Mouse (Mus musculus) testis, postnatal 14 days (tissue): ENCODE measurements around the gene Jmjd1c.
A peak's percentile ranks its signal among the peaks of the same experiment; 100 is the strongest.

Experiments
- DNase-seq: peaks from one replicate; pipeline ENCODE4 v3.0.0; 2021; ENCODE audit warnings: low spot score

Jmjd1c gene

GRCm38 (mm10) chr10:67071884-67072283, 24.0 kb upstream of the Jmjd1c start:
- DNase-seq: no peak

GRCm38 (mm10) chr10:67072600-67072999, 23.3 kb upstream of the Jmjd1c start:
- no peak for DNase-seq

DNA sequence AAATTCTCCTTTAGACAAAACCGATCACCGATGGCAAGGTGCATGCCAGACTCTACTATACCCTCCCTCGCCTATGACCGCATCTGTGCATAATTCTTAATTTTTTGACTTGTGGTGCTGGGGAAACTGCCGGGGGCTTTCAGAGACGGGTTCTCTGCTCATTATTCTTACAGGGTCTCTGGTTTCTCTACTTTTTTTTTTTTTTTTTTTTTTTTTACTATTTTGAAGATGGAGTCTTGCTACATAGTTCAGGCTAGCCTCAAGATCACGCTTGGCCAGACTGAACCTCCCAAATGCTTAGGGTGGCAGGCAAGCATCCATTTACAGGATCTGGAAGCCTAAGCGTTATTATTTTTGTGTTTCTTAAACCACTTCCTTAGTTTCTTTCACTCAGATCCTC, 22.3 kb upstream of the Jmjd1c start:
- no peak for DNase-seq

GRCm38 (mm10) chr10:67075931-67076878, 19.7 kb upstream of the Jmjd1c start:
- DNase-seq: no peak

DNA sequence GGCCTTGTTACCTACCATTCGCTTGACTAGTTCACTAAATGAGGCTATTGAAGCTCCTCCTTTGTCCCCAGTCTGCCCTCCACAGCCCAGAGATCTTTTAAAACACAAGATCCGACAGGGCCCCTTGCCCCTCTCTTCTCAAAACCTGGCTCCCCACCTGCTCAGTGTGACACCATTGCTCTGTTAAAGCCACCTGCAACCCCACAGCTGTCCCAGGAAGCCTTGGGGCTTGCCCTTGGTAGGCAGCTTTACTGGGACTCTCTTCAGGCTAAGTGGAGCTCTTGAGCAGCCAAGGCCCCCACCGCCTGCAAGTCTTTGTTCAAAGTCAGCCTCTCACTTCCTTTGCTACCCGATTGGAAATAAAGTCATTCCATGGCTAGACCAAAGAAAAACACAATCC, 16.9 kb upstream of the Jmjd1c start:
- DNase-seq: no peak

GRCm38 (mm10) chr10:67081206-67082007, 14.5 kb upstream of the Jmjd1c start:
- DNase-seq: no peak

DNA sequence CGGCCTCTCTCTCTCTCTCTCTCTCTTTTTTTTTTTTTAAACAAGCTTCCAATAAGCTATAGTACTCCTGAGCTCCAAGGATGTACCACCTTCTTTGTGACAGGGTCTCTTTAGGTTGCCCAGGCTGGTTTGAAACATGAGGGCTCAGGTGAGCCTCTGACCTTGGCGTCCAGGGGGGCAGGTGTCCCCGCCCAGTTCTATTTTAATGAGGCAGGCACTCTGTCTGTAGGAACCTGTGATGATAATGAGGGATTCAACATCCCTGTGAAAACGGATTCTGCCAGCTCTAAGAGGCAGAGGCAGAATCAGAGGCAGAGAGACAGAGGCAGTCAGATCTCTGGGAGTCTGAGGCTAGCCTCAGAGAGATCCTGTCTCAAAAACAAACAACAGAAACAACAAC, 13.4 kb upstream of the Jmjd1c start:
- DNase-seq: no peak

GRCm38 (mm10) chr10:67083446-67084166, 12.3 kb upstream of the Jmjd1c start:
- no peak for DNase-seq

DNA sequence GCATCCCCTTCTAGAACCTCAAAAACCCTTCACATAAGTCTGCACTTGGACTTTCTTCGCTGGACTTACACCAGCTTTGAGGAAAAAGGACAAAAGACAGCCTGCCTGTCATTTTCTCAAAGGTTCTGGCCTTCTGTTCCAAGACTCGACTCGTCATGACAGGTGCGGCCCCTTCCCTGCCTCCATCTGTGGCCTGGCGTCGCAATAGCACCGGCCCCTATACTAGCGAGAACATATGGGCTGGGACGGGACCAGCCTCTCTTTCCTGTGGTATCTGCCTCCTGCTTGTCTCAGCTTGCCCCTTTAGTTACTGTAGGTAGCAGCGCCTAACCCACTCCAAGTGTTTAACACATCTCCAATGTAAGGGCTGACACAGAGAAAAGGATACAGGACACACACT, 10.8 kb upstream of the Jmjd1c start:
- no peak for DNase-seq

DNA sequence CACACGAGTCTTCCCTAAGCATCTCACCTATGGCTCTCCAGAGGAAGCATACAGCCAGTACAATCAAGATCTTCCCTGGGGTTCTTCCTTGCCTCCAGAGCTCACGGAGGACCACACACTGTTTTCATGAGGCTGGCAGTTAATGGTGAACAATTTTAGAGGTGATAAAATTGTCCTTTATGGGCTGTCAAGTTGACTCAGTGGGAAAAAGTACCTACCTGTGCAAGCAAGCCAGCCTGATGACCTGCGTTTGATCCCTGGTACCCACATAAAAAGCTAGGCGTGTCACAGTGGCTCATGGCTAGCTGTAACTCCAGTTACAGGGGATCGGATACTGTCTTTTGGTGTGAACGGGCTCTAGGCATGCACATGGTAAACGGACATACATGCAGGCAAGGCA, 10.0 kb upstream of the Jmjd1c start:
- no peak for DNase-seq

DNA sequence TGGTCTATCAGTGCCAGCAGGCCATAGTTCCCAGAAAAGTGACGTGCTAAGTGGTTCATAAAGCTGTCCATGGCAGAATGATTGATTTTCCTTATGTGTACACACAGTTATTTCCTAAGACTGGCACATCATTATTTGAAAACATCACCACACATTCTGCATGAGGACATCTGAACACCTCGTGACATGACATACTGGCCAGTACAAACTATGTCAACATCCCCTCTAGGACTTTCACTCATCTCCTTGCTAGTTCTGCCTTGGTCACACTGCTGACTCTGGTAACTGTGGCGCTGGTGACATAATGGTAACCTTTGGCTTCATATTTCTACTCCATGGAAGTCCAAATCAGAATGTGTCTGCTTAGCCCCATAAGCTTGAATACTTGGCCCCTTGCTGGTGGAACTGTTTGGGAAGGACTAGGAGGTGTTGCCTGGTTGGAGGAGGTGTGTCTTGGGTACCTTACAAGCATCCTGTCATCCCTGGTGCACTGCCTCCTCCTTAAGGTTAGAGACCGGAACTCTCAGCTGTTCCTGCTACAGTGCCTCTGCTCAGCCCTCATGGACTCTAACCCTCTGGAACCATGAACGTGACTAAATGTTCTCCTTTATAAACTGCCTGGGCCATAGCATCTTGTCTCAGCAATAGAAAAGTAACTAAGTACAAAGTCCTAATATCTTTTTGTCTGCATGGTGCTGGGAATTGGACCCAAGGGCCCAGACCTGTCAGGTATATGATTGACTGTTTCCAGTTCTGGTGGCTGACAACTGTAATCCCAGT, 8.3 kb upstream of the Jmjd1c start:
- no peak for DNase-seq

DNA sequence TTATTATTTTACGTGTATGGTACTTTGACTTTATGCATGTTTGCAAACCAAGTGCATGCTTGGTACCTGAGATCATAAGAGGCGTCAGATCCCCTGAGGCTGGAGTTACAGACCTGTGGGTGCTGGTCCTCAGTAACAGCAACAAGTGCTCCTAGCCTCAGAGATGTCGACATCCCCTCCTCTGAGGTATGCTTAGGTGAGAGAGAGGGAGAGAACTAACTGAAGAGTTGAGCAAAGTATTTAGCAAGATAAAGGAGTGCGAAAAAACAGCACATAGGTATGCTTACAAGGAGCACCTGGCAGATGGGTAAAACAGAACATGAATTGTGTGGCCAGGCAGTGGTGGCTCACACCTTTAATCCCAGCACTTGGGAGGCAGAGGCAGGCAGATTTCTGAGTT, 5.3 kb upstream of the Jmjd1c start:
- no peak for DNase-seq

GRCm38 (mm10) chr10:67094922-67095321, 1.0 kb upstream of the Jmjd1c start:
- DNase-seq: no peak

GRCm38 (mm10) chr10:67096621-67097436, 904 bp downstream of the Jmjd1c start, which contains the start of gene Reep3:
TSS of gene Reep3 (minus strand) at chr10:67096945.
- DNase-seq: peak; percentile 60

- no peak for DNase-seq
Measured at GRCm38 (mm10) chr10:67097437-67098150, 1.7 kb downstream of the Jmjd1c start.

DNA sequence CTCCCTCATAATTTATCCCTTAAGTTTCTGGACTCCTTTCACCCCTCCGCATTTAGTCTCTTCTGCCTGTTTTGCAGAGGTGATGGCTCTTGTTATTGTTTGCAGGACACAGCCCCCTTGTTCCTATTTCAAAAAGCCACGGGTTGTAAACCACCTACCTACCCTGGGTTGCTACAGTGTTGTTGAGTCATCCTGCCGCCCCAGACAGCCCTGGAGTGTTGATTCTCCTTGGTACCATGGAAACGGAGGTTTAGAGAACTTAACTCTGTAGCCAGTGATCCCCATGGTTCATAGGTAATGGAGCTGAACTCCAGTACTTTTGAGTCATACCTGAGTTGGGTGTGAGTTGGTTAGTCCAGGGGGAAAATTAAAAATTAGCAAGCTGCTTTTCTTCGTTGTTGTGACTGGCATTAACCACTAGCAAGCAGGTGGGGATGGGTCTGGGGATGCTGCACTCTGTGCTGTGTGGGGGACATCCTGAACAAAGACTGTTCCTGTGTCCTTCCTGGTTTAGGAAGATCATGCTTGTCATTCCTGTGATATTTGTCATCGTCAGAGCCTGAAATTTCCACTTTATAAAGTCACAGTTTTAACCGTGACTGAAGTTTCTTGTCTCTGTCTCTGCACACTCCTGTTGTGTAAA, 2.6 kb downstream of the Jmjd1c start:
- peak; percentile 77 for DNase-seq

DNA sequence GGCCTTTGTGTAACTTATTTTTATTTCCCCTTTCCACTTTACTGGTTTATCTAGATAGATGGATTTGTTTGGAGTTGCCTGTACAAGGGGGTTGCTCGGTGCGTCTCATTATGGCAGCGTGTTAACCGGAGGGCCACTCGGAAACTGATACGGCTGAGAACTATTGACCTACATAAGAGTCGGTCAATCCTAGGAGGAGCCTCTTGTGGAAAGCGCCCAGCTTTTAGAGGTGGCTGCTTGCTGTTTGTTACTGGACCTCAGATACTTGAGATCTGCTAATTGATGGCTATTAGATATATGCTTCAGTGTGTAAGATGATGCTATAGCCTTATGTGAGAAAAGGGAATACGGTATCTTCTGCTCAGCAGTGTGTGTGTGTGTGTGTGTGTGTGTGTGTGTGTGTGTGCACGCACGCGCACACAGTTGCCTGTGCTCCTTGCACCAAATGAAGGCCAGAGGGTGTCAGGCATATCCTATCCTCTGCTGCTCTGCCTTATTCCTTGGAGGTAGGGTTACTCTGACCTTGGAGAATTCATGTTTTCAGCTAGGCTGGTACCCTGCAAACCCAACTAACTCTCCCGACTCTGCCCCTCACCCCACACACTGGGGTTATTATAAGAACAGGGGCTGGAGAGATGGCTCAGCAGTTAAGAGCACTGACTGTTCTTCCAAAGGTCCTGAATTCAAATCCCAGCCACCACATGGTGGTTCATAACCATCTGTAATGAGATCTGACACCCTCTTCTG, 3.4 kb downstream of the Jmjd1c start:
- DNase-seq: no peak

GRCm38 (mm10) chr10:67100011-67100661, 4.2 kb downstream of the Jmjd1c start:
- no peak for DNase-seq
